Mouse (Mus musculus): ENCODE measurements around the gene Helq. TPM values are rescaled to one million over a fixed set of nuclear protein-coding genes. Genes with fewer than 3 reads are reported as not detected.

Gene Helq
- total and polyA plus RNA-seq, 3 experiments: 12.1 to 24.3 (median 13.1) TPM

DNA sequence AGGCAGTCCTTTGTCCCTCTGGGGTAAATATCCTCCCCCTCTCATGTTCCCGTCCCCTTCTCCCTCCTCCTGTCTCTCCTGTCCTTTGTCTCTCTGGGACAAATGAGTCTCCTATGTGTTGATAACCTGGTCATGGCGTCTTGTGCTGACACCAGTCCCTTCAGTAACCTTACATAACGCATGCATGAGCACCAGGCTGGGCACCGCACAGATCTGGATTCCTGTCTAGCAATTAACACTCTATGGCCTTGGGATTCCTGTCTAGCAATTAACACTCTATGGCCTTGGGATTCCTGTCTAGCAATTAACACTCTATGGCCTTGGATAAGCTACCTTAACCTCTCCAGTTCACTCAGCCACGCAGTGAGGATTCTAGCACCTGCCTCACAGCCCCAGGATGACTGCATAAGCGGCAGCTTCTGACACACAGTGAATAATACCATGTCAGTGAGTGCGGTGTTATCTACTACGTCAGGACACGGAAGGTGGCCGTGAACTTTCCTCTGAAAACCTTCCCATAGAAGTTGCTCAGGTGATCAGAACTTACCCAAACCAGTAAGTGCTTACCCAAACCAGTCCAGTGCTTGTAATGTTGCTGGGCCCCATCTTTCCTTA is 38.2 kb downstream of the Helq start:
- in situ Hi-C loops (cut with MboI; ENCODE audit: low pct_ligation_motif_present, low pct_unique_long_range_greater_than_20kb, low sequenced_read_pairs): loop anchor here (5.0 kb wide), 1 partner anchor 83 kb away; the partner anchor contains the start of gene Coq2

DNA sequence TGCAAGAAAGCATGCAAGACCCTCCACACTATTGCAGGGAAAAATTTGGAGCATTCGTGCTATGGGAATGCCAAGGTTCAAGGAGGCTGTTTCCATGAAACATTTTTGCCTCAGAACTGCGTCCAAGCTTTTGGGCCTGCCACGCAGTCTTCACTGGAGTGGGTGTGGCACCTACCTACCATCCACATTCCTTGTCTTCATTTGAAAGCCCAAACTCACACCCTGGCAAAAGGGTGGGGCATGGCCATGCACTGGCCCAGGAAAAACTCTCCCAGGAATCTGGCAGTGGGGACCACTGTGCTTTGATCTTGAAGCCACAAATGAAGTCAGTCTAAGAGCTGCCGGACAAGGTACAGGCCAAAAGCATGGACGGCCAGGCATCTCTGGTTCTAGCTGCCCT is 40.3 kb downstream of the Helq start:
- peaks cover 15 to 29% of the 10 kb centered on the region in 2 experiments for H3K36me3 ChIP-seq (replicated peaks in 1 of 2; ENCODE audit: control insufficient read depth in 1 of 2, insufficient read depth in 1 of 2, low read length in 1 of 2)
- no peak overlapping the region for H3K9ac ChIP-seq (ENCODE audit: insufficient read depth, low read depth)
- DNase-seq (ENCODE audit: extremely low read depth): no peak
- no peak overlapping the region for H3K27ac ChIP-seq (ENCODE audit: insufficient read depth, low read depth)
- H3K9me3 ChIP-seq (replicated peaks; ENCODE audit: low read length): peaks cover 18% of the 10 kb centered on the region
- H3K27me3 ChIP-seq (replicated peaks): no peaks in the 10 kb centered on the region
- H3K79me2 ChIP-seq (replicated peaks; ENCODE audit: control insufficient read depth, extremely low read depth, insufficient read depth, poor library complexity, severe bottlenecking): no peaks in the 10 kb centered on the region
- in situ Hi-C loops (cut with MboI; ENCODE audit: low pct_ligation_motif_present, low pct_unique_long_range_greater_than_20kb, low sequenced_read_pairs) (no loop called here), dilution Hi-C loops (cut with MboI; ENCODE audit: extremely low pct_ligation_motif_present, extremely low pct_unique_long_range_greater_than_20kb, low sequenced_read_pairs) (no loop called here)
- H3K4me2 ChIP-seq (ENCODE audit: insufficient read depth, low read depth, poor library complexity, severe bottlenecking): no peak overlapping the region
- peaks cover 10 to 27% of the 10 kb centered on the region in 2 experiments for H3K4me1 ChIP-seq (ENCODE audit: control insufficient read depth in 1 of 2, insufficient read depth in 2 of 2)
- TF ChIP-seq ZC3H11A (IDR thresholded peaks at IDR 0.05; ENCODE audit: low read depth, low read length): no peak
- no peak for TF ChIP-seq HCFC1 (IDR thresholded peaks at IDR 0.05; ENCODE audit: low read depth, low read length)
- no peak for TF ChIP-seq E2F4 (IDR thresholded peaks at IDR 0.05; ENCODE audit: insufficient replicate concordance, low read depth, low read length)
- TF ChIP-seq UBTF (IDR thresholded peaks at IDR 0.05; ENCODE audit: low read depth, low read length): no peak
- no peak for TF ChIP-seq IRF4 (IDR thresholded peaks at IDR 0.05; ENCODE audit: low read depth, low read length)
- no peak for TF ChIP-seq NELFE (IDR thresholded peaks at IDR 0.05; ENCODE audit: low read depth, low read length)
- H3K4me3 ChIP-seq (replicated peaks in 1 of 3; ENCODE audit: low read depth in 2 of 3, low read length in 2 of 3, poor library complexity in 1 of 3): no peak overlapping the region

More for the DNA sequence above, 38.2 kb downstream of the Helq start:
- H3K4me3 ChIP-seq (replicated peaks in 1 of 3; ENCODE audit: low read depth in 2 of 3, low read length in 2 of 3, poor library complexity in 1 of 3): no peak overlapping the region
- H3K9me3 ChIP-seq (replicated peaks; ENCODE audit: low read length): peaks cover 18% of the 10 kb centered on the region
- dilution Hi-C loops (cut with MboI; ENCODE audit: extremely low pct_ligation_motif_present, extremely low pct_unique_long_range_greater_than_20kb, low sequenced_read_pairs): no loop called here
- H3K27me3 ChIP-seq (replicated peaks): no peaks in the 10 kb centered on the region
- TF ChIP-seq MAX (IDR thresholded peaks at IDR 0.05; ENCODE audit: low read length) (no peak), JUN (IDR thresholded peaks at IDR 0.05; ENCODE audit: insufficient read depth, low read depth, low read length) (no peak), CHD1 (IDR thresholded peaks at IDR 0.05; ENCODE audit: low read depth, low read length) (no peak), NELFE (IDR thresholded peaks at IDR 0.05; ENCODE audit: low read depth, low read length) (no peak), SIN3A (IDR thresholded peaks at IDR 0.05; ENCODE audit: low read length) (no peak), ETS1 (conservative IDR thresholded peaks at IDR 0.05; ENCODE audit: low read depth, low read length) (no peak), MAFK (IDR thresholded peaks at IDR 0.05; ENCODE audit: insufficient replicate concordance, low read length) (no peak), CHD2 (IDR thresholded peaks at IDR 0.05; ENCODE audit: low read length) (no peak), TBP (conservative IDR thresholded peaks at IDR 0.05; ENCODE audit: low read depth, low read length) (no peak), JUND (conservative IDR thresholded peaks at IDR 0.05; ENCODE audit: low read depth, low read length) (no peak), USF1 (IDR thresholded peaks at IDR 0.05; ENCODE audit: low read depth, low read length) (no peak), RAD21 (IDR thresholded peaks at IDR 0.05; ENCODE audit: low read depth, low read length) (no peak), MEF2A (IDR thresholded peaks at IDR 0.05; ENCODE audit: borderline replicate concordance, low read depth, low read length) (no peak), HCFC1 (IDR thresholded peaks at IDR 0.05; ENCODE audit: low read depth, low read length) (no peak), KAT2A (IDR thresholded peaks at IDR 0.05; ENCODE audit: insufficient replicate concordance, low read length) (no peak), UBTF (IDR thresholded peaks at IDR 0.05; ENCODE audit: low read depth, low read length) (no peak), ZNF384 (IDR thresholded peaks at IDR 0.05; ENCODE audit: low read depth, low read length) (no peak)
- H3K4me1 ChIP-seq (ENCODE audit: control insufficient read depth in 1 of 2, insufficient read depth in 2 of 2): peaks cover 2 to 8% of the 10 kb centered on the region in 2 experiments; a peak in 3 of 4 replicates
- H3K4me2 ChIP-seq (ENCODE audit: insufficient read depth, low read depth, poor library complexity, severe bottlenecking): no peak overlapping the region
- no peak overlapping the region for H3K27ac ChIP-seq (ENCODE audit: insufficient read depth, low read depth)
- H3K36me3 ChIP-seq (replicated peaks in 1 of 2; ENCODE audit: control insufficient read depth in 1 of 2, insufficient read depth in 1 of 2, low read length in 1 of 2): peaks cover 33 to 50% of the 10 kb centered on the region in 2 experiments
- DNase-seq (ENCODE audit: extremely low read depth): peak; percentile 7
- no peaks in the 10 kb centered on the region for H3K79me2 ChIP-seq (replicated peaks; ENCODE audit: control insufficient read depth, extremely low read depth, insufficient read depth, poor library complexity, severe bottlenecking)
- H3K9ac ChIP-seq (ENCODE audit: insufficient read depth, low read depth): no peak overlapping the region

Measured in CH12.LX (cell line).